Mouse (Mus musculus) stomach, postnatal 0 days (tissue): ENCODE measurements around the gene Srcap.

Source experiments
- CTCF ChIP-seq: IDR thresholded peaks from 2 replicates; pipeline ENCODE4 v1.5.1; 2016; ENCODE audit warnings: antibody characterized with exemption, low read depth, mild to moderate bottlenecking, moderate library complexity
- EP300 ChIP-seq: optimal IDR thresholded peaks from 2 replicates; pipeline ENCODE3; 2016; ENCODE audit warnings: antibody characterized with exemption

GRCm38 (mm10) chr7:127587196-127587595, 75.4 kb downstream of the Srcap start:
- TF ChIP-seq CTCF: no peak
- TF ChIP-seq EP300: no peak
